Mouse (Mus musculus): ENCODE data around the gene Aqp11.

- TF ChIP-seq POLR2A (IDR thresholded peaks at IDR 0.05; ENCODE audit: insufficient read depth, low read depth, low read length) (no peak), CTCF (IDR thresholded peaks at IDR 0.05; ENCODE audit: insufficient read depth, low read depth, low read length) (no peak)
These were observed 3.1 kb downstream of the Aqp11 start for GRCm38 (mm10) chr7:97735021-97735420.
